Mouse (Mus musculus) neural tube, embryonic 14.5 days (tissue): ENCODE measurements around the gene Slc16a11. TPM values are rescaled to one million over a fixed set of nuclear protein-coding genes. Genes with fewer than 3 reads are reported as not detected.

Experiments used
- ATAC-seq: fragments of 200-750 bp; cut with Nextera tagmentation; 2 replicates; pipeline ENCODE4 v1.8.0; 2017; ENCODE audit warnings: low read depth, mild to moderate bottlenecking, moderate TSS enrichment, moderate library complexity
- H3K27ac ChIP-seq: fragments of 300-500 bp; sonication (generic); 2 replicates; pipeline ENCODE4 v1.5.1; 2014; ENCODE audit warnings: low read depth, mild to moderate bottlenecking, control low read depth, low read length, moderate library complexity, mixed read lengths
- H3K27me3 ChIP-seq: fragments of 300-500 bp; sonication (generic); 2 replicates; pipeline ENCODE4 v1.6.1; 2014; ENCODE audit warnings: low read length; ENCODE audit not compliant: control insufficient read depth, insufficient read depth
- H3K36me3 ChIP-seq: fragments of 300-500 bp; sonication (generic); 2 replicates; pipeline ENCODE4 v1.6.1; 2014; ENCODE audit warnings: low read length, mixed read lengths; ENCODE audit not compliant: control insufficient read depth, insufficient read depth
- H3K4me1 ChIP-seq: fragments of 300-500 bp; sonication (generic); 2 replicates; pipeline ENCODE4 v1.6.1; 2014; ENCODE audit warnings: low read length; ENCODE audit not compliant: control insufficient read depth, insufficient read depth
- H3K4me2 ChIP-seq: fragments of 300-500 bp; sonication (generic); 2 replicates; pipeline ENCODE4 v1.6.1; 2014; ENCODE audit warnings: mild to moderate bottlenecking, low read depth, low read length, control low read depth
- H3K4me3 ChIP-seq: fragments of 300-500 bp; sonication (generic); 2 replicates; pipeline ENCODE4 v1.5.1; 2014; ENCODE audit warnings: low read depth, low read length, control low read depth, mixed read lengths
- H3K9ac ChIP-seq: fragments of 300-500 bp; sonication (generic); replicated peaks from 2 replicates; pipeline ENCODE4 v1.6.1; 2014; ENCODE audit warnings: low read depth, mild to moderate bottlenecking, control low read depth, low read length, mixed read lengths
- H3K9me3 ChIP-seq: fragments of 300-500 bp; sonication (generic); 2 replicates; pipeline ENCODE4 v1.6.1; 2016; ENCODE audit warnings: low read length; ENCODE audit not compliant: control insufficient read depth
- WGBS: fragments of 180-500 bp; shearing (Covaris S2); extraction: QIAGEN DNeasy Blood & Tissue Kit; methylation state at CpG from one replicate; pipeline ENCODE4 v1.1.7; 2014; 5-methylcytosine and 5-hydroxymethylcytosine counted together
- polyA plus RNA-seq: library from polyadenylated mRNA; unstranded; fragments of >200 nt; fragmentation: Nextera tagmentation; extraction: Ambion mirVana; gene quantifications from 2 replicates; pipeline ENCODE4 v1.2.1, GENCODE M21; 2014

Slc16a11 gene
- polyA plus RNA-seq, 1 experiment from 2014 or later: 4.0 TPM

DNA sequence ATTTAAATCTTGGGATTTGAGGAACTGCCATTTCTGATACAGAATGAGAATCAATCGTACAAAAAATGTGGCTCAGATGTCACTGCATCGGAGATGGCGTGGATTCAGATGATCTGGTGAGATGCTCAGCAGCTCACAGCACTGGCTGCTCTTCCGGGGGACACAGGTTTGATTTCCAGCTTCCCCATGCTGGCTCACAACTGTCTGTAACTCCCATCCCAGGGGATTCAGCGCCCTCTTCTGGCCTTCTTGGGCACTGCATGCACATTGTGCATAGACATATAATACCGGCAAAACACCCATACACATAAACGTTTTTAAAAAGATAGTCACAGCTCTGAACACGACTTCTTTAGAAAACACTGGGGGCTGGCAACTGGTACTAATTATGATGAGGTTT is 34.9 kb upstream of the Slc16a11 start:
- Histone ChIP-seq H3K9ac (no peak overlapping the region), H3K4me2 (no peak overlapping the region), H3K4me1 (no peaks in the 10 kb centered on the region), H3K36me3 (no peaks in the 10 kb centered on the region), H3K9me3 (no peaks in the 10 kb centered on the region), H3K27ac (no peak overlapping the region), H3K27me3 (no peaks in the 10 kb centered on the region), H3K4me3 (no peak overlapping the region)
- no peak for ATAC-seq
- WGBS: 73% methylated on average over 8 of the region's 8 CpGs

DNA sequence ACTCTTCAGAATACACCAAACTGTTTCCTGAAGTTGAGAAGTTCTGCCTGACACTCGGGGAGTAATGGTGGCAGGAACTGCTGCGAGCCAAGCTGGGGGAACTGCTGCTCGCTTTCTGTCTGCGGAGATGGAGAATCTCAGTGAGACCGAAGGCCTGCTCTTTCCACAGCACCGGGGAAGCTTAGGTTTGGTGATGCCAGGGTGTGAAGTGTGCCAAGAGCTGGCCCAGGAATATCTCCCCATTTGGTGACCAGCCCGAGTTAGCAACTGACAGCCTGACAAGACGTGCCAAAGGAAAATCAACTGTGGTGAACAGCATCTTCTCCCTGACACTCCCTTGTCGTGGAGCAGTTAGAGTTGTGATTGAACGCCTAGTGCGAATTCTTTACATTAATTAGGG is 34.2 kb upstream of the Slc16a11 start:
- Histone ChIP-seq H3K27ac (no peak overlapping the region), H3K9me3 (no peaks in the 10 kb centered on the region), H3K4me2 (no peak overlapping the region), H3K27me3 (no peaks in the 10 kb centered on the region), H3K4me1 (no peaks in the 10 kb centered on the region), H3K36me3 (no peaks in the 10 kb centered on the region), H3K4me3 (no peak overlapping the region), H3K9ac (no peak overlapping the region)
- no peak for ATAC-seq
- WGBS: 91% methylated on average over 11 of the region's 11 CpGs

DNA sequence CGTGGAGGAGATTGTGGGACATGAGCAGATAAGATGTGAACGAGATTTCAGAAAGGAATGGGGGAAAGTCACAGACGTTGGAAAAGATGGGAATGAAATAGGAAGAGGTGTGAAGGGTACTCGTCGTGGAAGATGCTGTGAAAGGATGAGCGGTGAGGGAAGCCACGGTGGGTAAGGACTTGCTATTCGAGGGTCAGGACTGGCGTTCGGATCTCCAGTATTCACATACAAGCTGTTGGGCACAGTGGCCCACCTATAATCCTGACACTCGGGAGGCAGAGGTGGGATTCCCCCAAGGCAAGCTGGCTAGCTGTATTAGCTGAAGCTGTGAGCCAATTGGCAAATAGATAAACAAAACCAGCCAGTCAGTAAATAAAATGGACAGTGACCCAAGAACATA is 33.8 kb upstream of the Slc16a11 start:
- H3K27ac ChIP-seq: no peak overlapping the region
- H3K27me3 ChIP-seq: no peaks in the 10 kb centered on the region
- 83% methylated on average over 11 of the region's 11 CpGs for WGBS
- no peak overlapping the region for H3K9ac ChIP-seq
- H3K9me3 ChIP-seq: no peaks in the 10 kb centered on the region
- no peaks in the 10 kb centered on the region for H3K4me1 ChIP-seq
- no peak overlapping the region for H3K4me2 ChIP-seq
- ATAC-seq: no peak
- H3K4me3 ChIP-seq: no peak overlapping the region
- no peaks in the 10 kb centered on the region for H3K36me3 ChIP-seq

DNA sequence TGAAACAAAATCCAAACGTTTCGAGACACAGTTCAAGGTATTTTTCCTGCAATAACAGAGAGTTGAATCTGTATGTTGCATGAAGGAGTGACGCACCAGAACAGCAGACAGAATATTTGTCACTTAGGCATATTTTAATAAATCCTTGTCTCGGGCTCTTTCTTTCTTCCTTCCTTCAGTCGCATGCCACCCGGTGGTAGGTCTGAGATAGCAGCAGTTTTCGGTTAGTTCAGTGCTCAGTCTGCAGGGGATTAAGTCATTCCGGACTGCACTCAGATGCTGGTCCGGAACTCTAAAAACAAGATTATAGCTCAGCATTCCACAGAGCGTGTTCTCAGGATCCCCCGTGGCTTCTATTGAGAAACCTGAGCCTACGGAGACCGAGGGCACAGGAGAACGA is 33.2 kb upstream of the Slc16a11 start:
- Histone ChIP-seq H3K27me3 (no peaks in the 10 kb centered on the region), H3K36me3 (no peaks in the 10 kb centered on the region), H3K27ac (no peak overlapping the region), H3K4me3 (no peak overlapping the region), H3K9me3 (no peaks in the 10 kb centered on the region), H3K4me1 (no peaks in the 10 kb centered on the region), H3K9ac (no peak overlapping the region), H3K4me2 (no peak overlapping the region)
- 42% methylated on average over 14 of the region's 14 CpGs for WGBS
- no peak for ATAC-seq

DNA sequence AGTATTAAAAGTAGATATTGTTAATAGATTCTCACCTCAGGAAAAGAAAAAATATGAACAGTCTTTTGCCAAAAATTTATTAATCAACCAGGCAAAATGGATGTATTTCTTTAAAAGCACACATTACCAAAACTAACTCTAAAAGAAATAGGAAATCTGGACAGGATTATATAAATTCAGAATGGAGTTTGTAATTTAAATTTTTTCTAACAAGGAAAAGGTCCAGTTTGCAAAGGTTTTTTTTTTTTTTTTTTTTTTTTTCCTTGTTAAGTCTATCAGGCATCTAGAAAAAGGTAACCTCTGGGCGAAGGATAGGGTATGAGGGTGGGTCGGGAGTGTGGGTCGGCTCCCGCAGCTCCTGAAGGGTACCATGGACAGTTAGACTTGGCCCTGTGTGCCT is 32.1 kb upstream of the Slc16a11 start:
- H3K36me3 ChIP-seq: no peaks in the 10 kb centered on the region
- H3K4me1 ChIP-seq: no peaks in the 10 kb centered on the region
- H3K4me3 ChIP-seq: no peak overlapping the region
- no peak overlapping the region for H3K27ac ChIP-seq
- no peak overlapping the region for H3K4me2 ChIP-seq
- no peaks in the 10 kb centered on the region for H3K27me3 ChIP-seq
- 95% methylated on average over 4 of the region's 4 CpGs for WGBS
- no peaks in the 10 kb centered on the region for H3K9me3 ChIP-seq
- H3K9ac ChIP-seq: no peak overlapping the region
- no peak for ATAC-seq

DNA sequence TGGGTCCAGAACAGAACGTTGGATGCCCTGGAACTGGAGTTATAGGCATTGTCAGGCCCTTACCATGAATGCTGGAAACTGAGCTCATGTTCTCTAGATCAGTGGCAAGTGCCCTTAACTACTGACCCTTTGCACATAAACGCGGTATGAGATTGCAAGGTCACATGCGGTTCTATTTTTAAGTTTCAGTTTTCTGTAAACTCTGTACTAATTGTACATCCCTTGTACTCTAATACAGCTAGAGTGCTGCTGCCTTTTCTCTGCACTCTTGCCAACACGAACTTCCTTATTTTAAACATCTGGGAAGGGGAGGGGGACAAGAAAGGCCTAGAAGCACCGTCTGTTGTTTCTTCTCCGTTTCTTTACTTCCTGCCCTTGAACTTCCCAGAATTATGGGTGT is 27.4 kb upstream of the Slc16a11 start:
- Histone ChIP-seq H3K27me3 (no peaks in the 10 kb centered on the region), H3K27ac (no peak overlapping the region), H3K9ac (no peak overlapping the region), H3K4me2 (no peak overlapping the region), H3K36me3 (no peaks in the 10 kb centered on the region), H3K9me3 (no peaks in the 10 kb centered on the region), H3K4me1 (no peaks in the 10 kb centered on the region), H3K4me3 (no peak overlapping the region)
- 82% methylated on average over 7 of the region's 7 CpGs for WGBS
- ATAC-seq: no peak

DNA sequence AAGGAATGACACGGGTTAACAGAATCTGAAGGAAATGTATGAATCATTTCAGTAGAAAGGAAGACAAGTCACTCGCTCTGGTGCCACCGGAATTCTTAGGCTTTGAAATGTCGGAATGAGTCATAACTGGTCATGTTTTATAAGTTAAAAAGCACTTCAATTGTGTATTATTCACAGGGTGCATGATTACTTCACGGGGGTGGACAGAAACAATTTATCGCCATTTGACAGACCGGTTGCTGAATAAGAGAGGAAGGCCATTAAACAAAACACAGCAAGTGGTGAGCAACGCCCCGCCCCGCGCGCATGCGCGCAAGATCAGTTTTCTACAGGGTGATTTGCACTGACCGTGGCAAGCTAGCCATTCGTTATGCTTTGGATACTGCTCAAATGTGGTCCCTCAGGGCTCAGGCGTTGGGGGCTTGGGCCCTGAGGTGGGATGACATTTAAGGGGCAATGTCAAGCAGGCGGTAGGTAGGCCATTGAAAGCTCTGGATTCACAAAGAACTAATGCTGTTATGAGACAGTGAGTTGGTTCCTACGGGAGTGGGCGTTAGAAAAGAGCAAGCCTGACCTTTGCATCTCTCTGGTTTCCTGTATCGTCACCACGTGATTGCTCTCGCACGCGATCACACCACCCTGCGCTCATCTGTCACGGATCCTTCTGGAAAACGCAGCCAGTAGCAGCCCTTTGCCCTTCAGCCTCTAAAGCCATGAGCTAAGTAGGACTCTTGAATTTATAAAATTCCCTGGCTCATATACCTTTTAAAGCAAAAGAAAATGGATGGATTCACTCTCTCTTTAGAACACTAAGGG is 23.0 kb upstream of the Slc16a11 start:
- Histone ChIP-seq H3K27me3 (no peaks in the 10 kb centered on the region), H3K4me2 (no peak overlapping the region), H3K36me3 (no peaks in the 10 kb centered on the region), H3K4me1 (no peaks in the 10 kb centered on the region), H3K9ac (no peak overlapping the region), H3K4me3 (no peak overlapping the region), H3K27ac (no peak overlapping the region), H3K9me3 (no peaks in the 10 kb centered on the region)
- WGBS: 72% methylated on average over 28 of the region's 28 CpGs
- no peak for ATAC-seq

DNA sequence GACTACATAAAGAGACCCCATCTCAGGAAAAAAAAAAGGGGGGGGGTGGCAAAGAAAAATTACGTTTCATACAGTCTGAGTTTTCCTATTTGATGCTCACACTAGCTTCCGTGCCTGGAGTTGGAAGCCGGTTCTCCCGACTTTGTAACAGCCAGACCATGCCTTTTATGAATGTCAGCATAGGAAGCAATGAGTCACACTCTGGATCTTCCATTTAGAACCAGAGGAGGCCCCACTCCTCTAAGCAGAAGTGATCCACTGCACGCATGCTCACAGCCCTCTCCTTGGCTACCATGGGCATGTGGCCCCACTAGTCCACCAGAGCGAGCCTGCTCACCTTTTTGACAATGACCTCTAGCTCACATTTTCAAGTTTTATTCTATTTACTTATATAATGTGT is 21.4 kb upstream of the Slc16a11 start:
- H3K4me1 ChIP-seq: no peaks in the 10 kb centered on the region
- no peak for ATAC-seq
- H3K4me3 ChIP-seq: no peak overlapping the region
- H3K36me3 ChIP-seq: no peaks in the 10 kb centered on the region
- WGBS: 86% methylated on average over 6 of the region's 6 CpGs
- H3K27ac ChIP-seq: no peak overlapping the region
- H3K9ac ChIP-seq: no peak overlapping the region
- no peak overlapping the region for H3K4me2 ChIP-seq
- no peaks in the 10 kb centered on the region for H3K27me3 ChIP-seq
- no peaks in the 10 kb centered on the region for H3K9me3 ChIP-seq

DNA sequence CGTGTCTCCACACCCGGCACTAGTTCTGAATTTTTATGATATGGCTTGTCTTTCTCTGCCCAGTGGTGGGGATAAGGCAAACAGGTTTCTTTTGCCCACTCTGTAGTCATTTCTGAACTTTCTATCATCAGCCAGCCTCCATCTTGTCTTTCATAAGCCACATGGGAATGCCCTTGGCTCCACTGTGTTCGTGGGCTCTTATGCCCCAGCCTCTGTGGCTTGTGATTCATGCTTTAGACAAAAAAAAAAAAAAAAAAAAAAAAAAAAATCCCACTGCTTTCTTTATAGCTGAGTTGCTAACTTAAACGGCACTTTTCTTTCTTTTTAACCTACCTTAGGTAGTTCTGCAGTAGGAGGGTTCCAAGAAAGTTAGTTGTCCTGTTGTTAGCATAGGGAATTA is 20.4 kb upstream of the Slc16a11 start:
- Histone ChIP-seq H3K9ac (no peak overlapping the region), H3K4me2 (no peak overlapping the region), H3K27ac (no peak overlapping the region), H3K9me3 (no peaks in the 10 kb centered on the region), H3K27me3 (no peaks in the 10 kb centered on the region), H3K4me1 (no peaks in the 10 kb centered on the region), H3K4me3 (no peak overlapping the region), H3K36me3 (no peaks in the 10 kb centered on the region)
- no peak for ATAC-seq
- 86% methylated on average over 4 of the region's 4 CpGs for WGBS
